Mouse (Mus musculus) left cerebral cortex, adult 9 months (tissue): ENCODE results near the gene Eif2d.

Experiments
- DNase-seq, 2 experiments: peaks; one replicate each; pipeline ENCODE4 v3.0.0; 2022; ENCODE audit warnings: low spot score in 2 of 2

The Eif2d gene

DNA sequence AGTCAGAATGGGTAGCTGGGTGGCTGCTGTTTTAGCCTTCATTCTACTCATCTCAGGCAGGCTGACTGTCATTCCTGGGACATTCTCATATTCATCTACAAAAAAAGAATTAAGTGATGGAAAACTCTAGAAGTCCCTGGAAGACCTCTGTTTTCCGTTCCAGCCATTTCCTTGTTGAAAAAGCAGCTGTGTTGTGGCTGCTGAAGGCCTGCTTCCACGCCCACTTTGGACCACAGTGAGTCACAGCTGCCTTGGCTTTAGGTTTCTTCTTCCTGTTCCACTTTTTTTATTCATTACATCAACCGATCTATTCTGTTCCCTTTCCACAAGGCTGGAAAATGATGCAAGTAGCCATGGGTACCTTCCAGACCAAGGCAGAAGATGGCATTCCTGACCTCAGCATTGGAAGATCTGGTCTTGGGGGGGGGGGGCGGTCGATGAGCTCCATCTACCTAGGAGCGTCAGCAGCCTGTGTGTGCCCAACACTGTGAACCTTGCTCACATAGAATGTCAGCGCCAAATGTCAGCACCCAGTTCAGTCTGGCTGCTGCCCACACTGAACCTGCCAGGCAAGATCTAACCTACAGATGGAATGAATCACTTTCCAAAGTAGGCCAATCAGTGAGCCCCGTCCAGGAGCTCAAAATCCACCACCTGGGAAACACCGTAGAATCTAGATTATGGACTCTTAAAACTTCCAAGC lies 31.4 kb downstream of the Eif2d start:
- DNase-seq, result no peak

GRCm38 (mm10) chr1:131184956-131185660 lies 32.1 kb downstream of the Eif2d start:
- DNase-seq, result no peak

DNA sequence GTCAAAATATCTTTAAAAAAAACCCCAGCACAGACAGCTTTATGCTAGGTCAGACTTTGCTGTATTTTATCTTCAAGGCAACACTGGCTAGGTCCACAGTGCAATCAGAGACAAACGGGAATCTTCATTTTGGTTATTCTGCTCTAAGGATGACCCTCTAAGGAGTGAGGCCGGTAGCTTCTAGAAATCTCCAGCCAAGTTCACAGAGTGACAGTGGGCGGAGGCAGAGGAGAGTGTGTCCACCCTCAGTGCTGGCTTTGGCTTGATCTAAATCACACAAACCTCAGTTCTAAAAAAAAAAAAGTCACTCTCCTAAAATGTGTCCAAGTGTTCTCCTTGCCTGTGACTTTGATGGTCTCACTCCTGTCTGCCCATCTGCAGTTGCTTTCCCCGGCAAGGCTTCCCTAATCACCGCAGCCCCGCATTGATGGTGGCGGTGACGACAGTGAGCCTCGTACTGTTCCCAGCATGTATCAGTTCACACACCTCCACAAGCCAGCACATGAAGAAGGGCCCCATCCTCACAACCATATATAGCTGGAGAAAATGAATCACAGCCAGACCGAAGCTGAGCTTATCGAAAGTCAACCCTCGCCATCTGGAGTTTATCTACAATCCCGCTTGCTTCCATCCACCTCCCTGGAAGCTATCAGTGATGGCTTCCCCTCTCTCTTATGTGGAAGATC lies 33.0 kb downstream of the Eif2d start:
- peak in 1 of 2 experiments; percentile 57 for DNase-seq

GRCm38 (mm10) chr1:131186995-131187394 lies 34.0 kb downstream of the Eif2d start:
- no peak for DNase-seq

DNA sequence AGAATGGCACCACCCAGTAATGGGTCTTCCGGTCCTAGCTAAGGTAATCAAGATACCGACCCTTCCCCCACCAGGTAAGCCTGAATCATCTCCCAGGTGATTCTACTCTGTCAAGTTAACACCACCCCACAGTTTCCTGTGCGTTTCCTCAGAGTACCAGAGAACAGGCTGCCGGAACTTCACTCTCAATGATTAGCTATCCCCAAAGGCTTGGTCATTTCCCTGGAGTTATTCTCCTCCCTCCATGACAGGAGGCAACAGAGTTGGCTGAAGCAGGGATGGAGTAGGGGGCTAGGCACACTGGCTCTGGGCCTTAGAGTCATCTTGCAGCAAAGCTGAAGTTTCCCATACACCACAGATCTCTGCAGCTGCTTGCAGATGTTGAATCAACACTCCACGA lies 34.9 kb downstream of the Eif2d start:
- DNase-seq, result no peak

GRCm38 (mm10) chr1:131188655-131189054 lies 35.7 kb downstream of the Eif2d start:
- DNase-seq, result no peak

DNA sequence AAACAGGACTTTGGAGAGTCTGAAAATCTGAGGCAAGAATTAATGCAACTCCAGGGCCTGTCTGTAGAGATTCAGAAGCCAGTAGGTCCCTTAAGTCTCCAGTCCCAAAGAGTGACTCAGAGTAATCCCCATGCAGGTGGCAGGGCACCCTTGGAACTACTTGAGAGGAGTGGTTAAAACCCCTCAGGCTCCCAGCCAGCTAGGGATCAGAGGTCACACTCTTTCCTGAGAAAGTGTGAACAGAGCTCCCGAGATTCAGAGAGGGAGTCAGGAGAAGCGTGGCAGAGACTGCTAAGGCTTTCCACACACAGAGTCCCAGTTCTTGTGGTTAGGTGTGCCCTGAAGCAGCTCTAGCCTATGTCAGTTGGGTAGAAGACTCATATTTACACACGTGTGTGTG lies 40.8 kb downstream of the Eif2d start:
- DNase-seq, result no peak

DNA sequence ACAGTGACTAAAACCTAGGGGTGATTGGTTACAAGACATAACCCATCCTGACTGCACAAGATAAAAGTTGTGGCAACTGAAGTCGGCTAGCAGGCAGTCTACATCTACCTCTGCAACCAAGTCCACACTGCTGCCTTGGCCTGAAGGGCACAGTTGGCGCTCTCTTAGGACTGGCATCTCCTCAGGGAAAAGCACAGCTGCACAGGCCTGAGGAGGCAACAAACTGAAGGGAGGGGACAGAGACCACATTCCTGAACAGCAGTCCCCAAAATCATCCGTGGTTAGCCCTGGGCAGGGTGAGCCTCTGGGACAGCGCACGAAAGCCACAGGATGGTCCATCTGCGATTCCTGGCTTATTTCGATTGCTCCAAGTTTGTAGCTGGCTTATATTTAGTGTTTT lies 42.7 kb downstream of the Eif2d start:
- no peak for DNase-seq

GRCm38 (mm10) chr1:131196107-131196506 lies 43.1 kb downstream of the Eif2d start:
- DNase-seq, result no peak

- no peak for DNase-seq
These were observed 45.5 kb downstream of the Eif2d start for GRCm38 (mm10) chr1:131198417-131198960.

GRCm38 (mm10) chr1:131199118-131199821 lies 46.3 kb downstream of the Eif2d start:
- no peak for DNase-seq

DNA sequence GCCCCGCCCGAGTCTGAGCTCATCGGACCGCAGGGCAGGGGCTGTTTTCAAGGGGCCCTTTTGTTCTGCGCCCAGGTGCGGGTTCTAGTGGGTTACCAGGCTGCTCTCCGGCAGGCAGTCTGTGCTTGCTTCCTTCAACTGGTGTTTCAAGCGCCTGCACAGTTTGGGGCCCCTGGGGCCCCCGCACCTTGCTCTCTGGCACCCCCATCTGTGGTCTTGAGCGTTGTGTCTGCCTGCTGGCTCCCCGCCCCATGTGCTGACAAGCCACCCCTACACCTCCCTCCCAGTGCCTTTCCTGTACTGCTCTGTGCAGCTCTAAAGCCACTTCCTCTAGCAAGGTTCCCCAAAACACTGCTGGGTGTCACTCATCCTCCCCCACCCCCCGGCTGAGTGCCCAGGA lies 47.0 kb downstream of the Eif2d start:
- DNase-seq, result no peak

GRCm38 (mm10) chr1:131200588-131200987 lies 47.6 kb downstream of the Eif2d start:
- DNase-seq, result no peak

DNA sequence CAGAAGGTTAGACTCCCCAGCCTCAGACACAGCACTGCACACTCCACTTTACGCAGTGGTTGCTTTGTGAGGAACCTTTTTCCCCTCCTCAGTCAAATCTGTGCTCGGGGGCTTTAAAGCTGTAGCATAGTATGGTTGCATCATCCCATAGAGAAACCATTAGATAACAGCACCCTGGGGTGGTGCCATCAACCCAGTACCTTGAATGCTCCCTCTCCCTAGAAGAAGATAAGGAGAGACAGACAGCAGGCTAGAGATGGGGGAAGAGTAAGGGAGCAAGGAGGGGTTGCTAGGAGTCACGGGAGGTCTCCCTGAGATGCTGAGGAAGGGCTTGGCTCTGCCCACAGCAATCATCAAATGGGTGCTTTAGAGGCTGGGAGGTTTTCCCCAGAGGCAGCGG lies 48.4 kb downstream of the Eif2d start:
- DNase-seq, result no peak

DNA sequence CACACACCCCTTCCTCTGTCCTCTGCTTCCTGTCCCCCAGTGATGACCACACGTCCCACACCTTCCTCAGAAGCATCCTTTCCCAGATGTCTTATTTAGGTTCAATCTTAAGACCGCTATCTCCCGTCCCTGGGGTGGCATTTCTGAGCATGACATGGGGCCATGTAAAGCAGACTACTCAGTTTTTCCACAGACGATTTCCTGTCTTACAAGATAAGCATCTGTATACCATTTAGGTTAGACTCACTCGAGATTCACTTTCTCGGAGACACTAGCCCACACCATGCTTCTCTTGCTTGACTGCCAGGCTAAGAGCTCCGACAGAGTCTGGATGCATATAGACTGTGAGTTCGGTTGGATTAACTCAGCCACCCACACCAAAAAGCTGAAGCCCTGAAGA lies 51.5 kb downstream of the Eif2d start:
- no peak for DNase-seq

GRCm38 (mm10) chr1:131206342-131206741 lies 53.4 kb downstream of the Eif2d start:
- DNase-seq, result no peak

- DNase-seq, result no peak
These were observed 54.5 kb downstream of the Eif2d start for GRCm38 (mm10) chr1:131207531-131207930.

GRCm38 (mm10) chr1:131208081-131208480 lies 55.1 kb downstream of the Eif2d start:
- no peak for DNase-seq

DNA sequence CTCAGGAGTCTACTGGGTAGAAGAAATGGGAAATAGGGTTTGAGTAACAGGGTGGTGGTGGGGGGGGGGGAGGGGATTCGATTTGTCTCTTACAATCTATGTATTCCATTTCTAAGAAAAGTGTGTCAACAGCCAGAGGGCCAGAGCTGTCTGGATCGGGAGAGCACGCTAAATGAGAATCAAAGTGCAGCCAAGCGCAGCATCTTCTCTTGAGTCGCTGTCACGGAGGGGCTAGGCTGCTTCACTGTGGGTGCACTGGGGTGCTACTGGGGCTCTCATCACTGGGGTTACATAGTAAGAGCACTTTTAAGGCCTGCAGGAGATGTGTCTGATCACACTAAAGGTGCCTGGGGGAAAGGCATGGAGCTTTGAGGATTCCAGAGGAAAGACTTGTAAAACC lies 55.8 kb downstream of the Eif2d start:
- no peak for DNase-seq

DNA sequence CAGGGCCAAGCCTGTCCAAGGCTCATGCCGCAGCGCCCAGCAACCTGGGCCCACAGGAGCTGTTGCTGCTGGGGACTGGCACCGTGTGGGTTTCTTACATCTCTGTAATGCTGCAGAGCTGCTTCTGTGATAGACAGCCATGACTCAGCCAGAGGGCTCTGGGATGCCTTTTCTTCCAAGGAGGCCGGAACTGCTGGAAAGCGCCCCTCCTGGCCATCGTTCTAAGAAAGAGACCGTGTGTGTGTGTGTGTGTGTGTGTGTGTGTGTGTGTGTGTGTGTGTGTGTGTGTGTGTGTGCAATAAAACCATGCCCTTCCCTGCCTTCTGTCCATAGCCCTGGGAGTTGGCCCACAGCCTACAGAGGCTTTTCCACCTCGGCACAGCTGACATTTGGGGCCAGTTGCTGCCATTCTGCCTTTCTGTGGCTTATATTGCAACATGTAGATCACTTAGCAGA lies 57.0 kb downstream of the Eif2d start:
- peak in 1 of 2 experiments; percentile 30 for DNase-seq

DNA sequence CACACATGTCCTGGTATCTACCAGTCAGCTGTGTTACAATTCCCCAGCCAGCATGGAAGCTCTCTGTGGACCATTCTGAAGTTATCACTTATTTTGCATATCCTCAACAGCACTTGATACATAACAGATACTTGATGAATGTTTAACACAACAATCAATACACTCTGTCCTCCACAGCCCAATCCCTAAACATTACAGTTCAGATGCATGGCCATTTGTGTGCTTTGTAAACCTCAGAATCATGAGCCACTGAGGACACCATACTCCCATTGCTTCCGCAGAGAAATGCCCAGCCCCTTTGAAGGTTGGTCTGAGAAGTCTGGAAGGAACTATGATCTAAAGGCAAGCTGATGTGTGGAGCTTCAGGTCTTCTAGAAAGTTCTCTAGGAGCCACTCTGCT lies 58.7 kb downstream of the Eif2d start:
- no peak for DNase-seq

DNA sequence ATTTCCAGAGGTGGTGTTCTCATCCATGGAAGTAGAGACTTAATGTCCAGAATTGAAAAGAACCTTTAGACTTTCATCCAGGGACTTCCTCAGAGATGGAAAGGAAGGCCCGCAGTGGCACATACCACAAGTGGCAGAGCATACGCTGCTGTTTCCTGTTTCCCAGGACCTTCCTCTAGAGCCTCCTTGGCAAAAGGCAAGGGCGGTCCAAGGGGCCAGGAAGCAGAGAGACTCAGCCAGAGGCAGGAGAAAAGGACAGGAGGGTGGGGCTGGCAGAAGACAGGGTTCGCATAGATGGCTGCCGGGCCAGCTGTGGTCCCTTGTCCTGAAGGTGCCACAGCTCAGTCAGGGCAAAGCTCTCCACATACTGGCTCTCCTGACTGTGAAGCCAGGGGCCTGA lies 60.0 kb downstream of the Eif2d start:
- no peak for DNase-seq
